Mouse (Mus musculus): ENCODE measurements around the gene Efhd2.

Gene Efhd2

GRCm38 (mm10) chr4:141881289-141881914 lies 6.7 kb upstream of the Efhd2 start:
- no peak for DNase-seq (ENCODE audit: low spot score in 2 of 2)

GRCm38 (mm10) chr4:141879875-141880274 lies 5.2 kb upstream of the Efhd2 start:
- no peak for DNase-seq (ENCODE audit: low spot score in 2 of 2)

- DNase-seq (ENCODE audit: low spot score in 2 of 2): no peak
These were observed 4.4 kb upstream of the Efhd2 start for GRCm38 (mm10) chr4:141879074-141879473.

- no peak for DNase-seq (ENCODE audit: low spot score in 2 of 2)
These were observed 3.9 kb upstream of the Efhd2 start for GRCm38 (mm10) chr4:141878621-141879020.

- no peak for DNase-seq (ENCODE audit: low spot score in 2 of 2)
These were observed 875 bp upstream of the Efhd2 start for GRCm38 (mm10) chr4:141875481-141876108.

- DNase-seq (ENCODE audit: low spot score in 2 of 2): no peak
These were observed 564 bp downstream of the Efhd2 start for GRCm38 (mm10) chr4:141874111-141874600.

GRCm38 (mm10) chr4:141872977-141873376 lies 1.7 kb downstream of the Efhd2 start:
- DNase-seq (ENCODE audit: low spot score in 2 of 2): no peak

GRCm38 (mm10) chr4:141871909-141872308 lies 2.8 kb downstream of the Efhd2 start:
- DNase-seq (ENCODE audit: low spot score in 2 of 2): no peak

GRCm38 (mm10) chr4:141871333-141871725 lies 3.4 kb downstream of the Efhd2 start:
- DNase-seq (ENCODE audit: low spot score in 2 of 2): no peak

- DNase-seq (ENCODE audit: low spot score in 2 of 2): no peak
These were observed 3.9 kb downstream of the Efhd2 start for GRCm38 (mm10) chr4:141870666-141871332.

GRCm38 (mm10) chr4:141869436-141870215 lies 5.1 kb downstream of the Efhd2 start:
- DNase-seq (ENCODE audit: low spot score in 2 of 2): no peak

GRCm38 (mm10) chr4:141868051-141868450 lies 6.7 kb downstream of the Efhd2 start:
- DNase-seq (ENCODE audit: low spot score in 2 of 2): no peak

- DNase-seq (ENCODE audit: low spot score in 2 of 2): no peak
These were observed 7.2 kb downstream of the Efhd2 start for GRCm38 (mm10) chr4:141867498-141867897.

- no peak for DNase-seq (ENCODE audit: low spot score in 2 of 2)
These were observed 7.7 kb downstream of the Efhd2 start for GRCm38 (mm10) chr4:141866933-141867490.

- no peak for DNase-seq (ENCODE audit: low spot score in 2 of 2)
These were observed 9.1 kb downstream of the Efhd2 start for GRCm38 (mm10) chr4:141865600-141865999.

GRCm38 (mm10) chr4:141865006-141865405 lies 9.7 kb downstream of the Efhd2 start:
- DNase-seq (ENCODE audit: low spot score in 2 of 2): no peak

- DNase-seq (ENCODE audit: low spot score in 2 of 2): no peak
These were observed 10.2 kb downstream of the Efhd2 start for GRCm38 (mm10) chr4:141864506-141864905.

GRCm38 (mm10) chr4:141863726-141864280 lies 10.9 kb downstream of the Efhd2 start:
- no peak for DNase-seq (ENCODE audit: low spot score in 2 of 2)

GRCm38 (mm10) chr4:141862867-141863266 lies 11.9 kb downstream of the Efhd2 start:
- DNase-seq (ENCODE audit: low spot score in 2 of 2): no peak

- no peak for DNase-seq (ENCODE audit: low spot score in 2 of 2)
These were observed 13.0 kb downstream of the Efhd2 start for GRCm38 (mm10) chr4:141861591-141862295.
